Mouse (Mus musculus) adrenal gland, postnatal 14 days (tissue): ENCODE data around the gene Gm19935. TPM values are rescaled to one million over a fixed set of nuclear protein-coding genes. Genes with fewer than 3 reads are reported as not detected.

ENCODE experiments used
- DNase-seq: peaks from one replicate; pipeline ENCODE4 v3.0.0; 2021; ENCODE audit warnings: mixed read lengths
- microRNA-seq, 2 experiments: library from miRNA; unstranded; fragments of <30 nt; microRNA quantifications; one replicate each; pipeline ENCODE4 v1.2.0; 2021
- total RNA-seq: library from RNA; stranded (reverse); gene quantifications from 2 replicates; pipeline ENCODE4 v1.2.3, GENCODE M21; 2021

Gene Gm19935
- total RNA-seq, 1 experiment from 2014 or later: not detected

GRCm38 (mm10) chr8:90829825-90830224 lies 12.6 kb upstream of the Gm19935 start:
- no peak for DNase-seq

- DNase-seq: no peak
Measured at GRCm38 (mm10) chr8:90828987-90829740, 12.0 kb upstream of the Gm19935 start.

GRCm38 (mm10) chr8:90828181-90828986 lies 11.2 kb upstream of the Gm19935 start, which contains the start of gene Chd9:
Gene Chd9 (plus strand): TSS chr8:90828352.
- DNase-seq: peak; percentile 98

- DNase-seq: no peak
Measured at GRCm38 (mm10) chr8:90825459-90825871, 8.3 kb upstream of the Gm19935 start.

GRCm38 (mm10) chr8:90822443-90822842 lies 5.2 kb upstream of the Gm19935 start:
- peak; percentile 42 for DNase-seq

- no peak for DNase-seq
Measured at GRCm38 (mm10) chr8:90820321-90820696, 3.1 kb upstream of the Gm19935 start.

GRCm38 (mm10) chr8:90819561-90820320 lies 2.5 kb upstream of the Gm19935 start:
- no peak for DNase-seq

- DNase-seq: no peak
Measured at GRCm38 (mm10) chr8:90816061-90816882, 921 bp downstream of the Gm19935 start.

- no peak for DNase-seq
Measured at GRCm38 (mm10) chr8:90813602-90814320, 3.4 kb downstream of the Gm19935 start.

- DNase-seq: no peak
Measured at GRCm38 (mm10) chr8:90799473-90799872, 17.7 kb downstream of the Gm19935 start.

GRCm38 (mm10) chr8:90794990-90795861 lies 22.0 kb downstream of the Gm19935 start:
- peak; percentile 86 for DNase-seq

- peak; percentile 84 for DNase-seq
Measured at GRCm38 (mm10) chr8:90793710-90794109, 23.5 kb downstream of the Gm19935 start.

GRCm38 (mm10) chr8:90791616-90792015 lies 25.6 kb downstream of the Gm19935 start:
- DNase-seq: no peak

GRCm38 (mm10) chr8:90769791-90770190 lies 47.4 kb downstream of the Gm19935 start:
- DNase-seq: no peak

Small RNA genes within 50 kb of the gene (microRNA-seq; reads per million reads assigned to microRNA genes)
- gene Gm44382: 0 reads per million in 2 experiments

Other genes starting within 250 kb of the Gm19935 start
- gene Chd9, start 11.0 kb upstream of the Gm19935 start, total RNA-seq: 86.3 and 94.8 TPM in 2 replicates